In the genomic region with DNA sequence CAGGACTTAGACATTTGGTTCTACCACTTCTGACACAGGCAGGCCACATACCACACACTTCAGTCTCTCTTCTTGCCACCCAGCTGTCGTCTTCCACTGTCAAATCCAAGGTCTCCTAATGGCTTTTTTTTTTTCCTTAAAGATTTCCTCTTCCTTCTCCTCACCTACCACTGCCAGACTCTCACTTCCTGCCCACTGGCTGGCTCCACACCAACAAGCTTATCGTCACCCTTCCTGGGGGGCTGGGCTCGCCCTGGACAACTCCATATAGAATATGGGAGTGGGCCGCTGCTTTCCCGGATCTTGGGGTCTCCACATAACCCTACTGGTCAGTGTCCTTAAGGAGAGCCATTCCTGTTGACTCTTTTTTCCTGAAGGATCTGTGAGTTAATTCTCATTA, we compare ENCODE assay signal across 22 mouse cellular contexts. TPM values are rescaled to one million over a fixed set of nuclear protein-coding genes. Genes with fewer than 3 reads are reported as not detected.
DNase-seq lines count a peak whose midpoint lies in the region; ATAC-seq and TF ChIP-seq lines count a peak whose summit lies in the region.
"Had no signal": no experiment of that assay in that cellular context is flagged by ENCODE, and none has a peak within 500 bp of the region (broad histone marks: within the 10 kb centered on the region; RNA-seq: fewer than 3 reads in every experiment).

No protein-coding gene starts in this region.

- DNase-seq in adrenal gland, postnatal 14 days = peak; percentile 19
- no peak for DNase-seq in adrenal gland, postnatal 4 days (ENCODE audit: low spot score in 2 of 2)
- DNase-seq in kidney, adult 2 months = peak; percentile 24
- DNase-seq in kidney, adult 11 months = no peak
- peak; percentile 18 for DNase-seq in adrenal gland, postnatal 25 days
- DNase-seq in lung, postnatal 14 days = peak; percentile 53
- DNase-seq: cerebellum, adult 11 months; cerebellum, adult 9-11 months; thymus, adult 2 months; thymus, postnatal 4 days had no signal

- no peak for TF ChIP-seq POLR2A in kidney, adult 2 months (IDR thresholded peaks at IDR 0.05; ENCODE audit: low read depth, low read length)

- 0 out of 2 replicates have a peak, but pooled peaks cover 4% of the 10 kb centered on the region for H3K4me1 ChIP-seq in kidney, adult 2 months (ENCODE audit: control insufficient read depth, insufficient read depth, low read length)
- peaks cover 14% of the 10 kb centered on the region for H3K4me1 ChIP-seq in intestine, embryonic 16.5 days (ENCODE audit: control insufficient read depth, insufficient read depth, low read length)
- H3K4me1 ChIP-seq: megakaryocyte, embryonic 14.5 days had no signal

- H3K9ac ChIP-seq in intestine, embryonic 16.5 days (ENCODE audit: low read depth, low read length) = no peak overlapping the region
- H3K9ac ChIP-seq: forebrain, embryonic 15.5 days; heart, embryonic 15.5 days; limb, embryonic 13.5 days; liver, embryonic 12.5 days; midbrain, embryonic 13.5 days had no signal

- H3K36me3 ChIP-seq in kidney, adult 2 months (ENCODE audit: control insufficient read depth, insufficient read depth, low read length) = no peaks in the 10 kb centered on the region
- peaks cover 3% of the 10 kb centered on the region; the same call in 1 of the 2 replicates for H3K36me3 ChIP-seq in intestine, embryonic 16.5 days (ENCODE audit: control insufficient read depth, insufficient read depth, low read length)
- H3K36me3 ChIP-seq: liver, embryonic 12.5 days had no signal

- no peak for ATAC-seq in intestine, embryonic 16.5 days
- ATAC-seq: CD4-positive, CD25-positive, alpha-beta regulatory T cell, adult 4 months; forebrain, embryonic 15.5 days; hindbrain, postnatal 0 days; liver, embryonic 12.5 days; midbrain, embryonic 13.5 days had no signal

- no peaks in the 10 kb centered on the region for H3K9me3 ChIP-seq in intestine, embryonic 16.5 days (ENCODE audit: control insufficient read depth, low read length)
- H3K9me3 ChIP-seq: forebrain, embryonic 15.5 days; liver, embryonic 12.5 days; midbrain, embryonic 13.5 days had no signal

- 73% methylated on average over 5 of the region's 5 CpGs for WGBS in kidney, adult 2 months
- WGBS in intestine, embryonic 16.5 days = 77% methylated on average over 5 of the region's 5 CpGs

- no peak for TF ChIP-seq CTCF in kidney, adult 2 months (conservative IDR thresholded peaks at IDR 0.05; ENCODE audit: insufficient read depth, insufficient read length, low read depth, low read length)

- no peak overlapping the region for H3K27ac ChIP-seq in kidney, adult 2 months (ENCODE audit: insufficient read depth, low read depth, low read length)
- no peak overlapping the region for H3K27ac ChIP-seq in intestine, embryonic 16.5 days (ENCODE audit: low read length)
- H3K27ac ChIP-seq: embryonic facial prominence, embryonic 10.5 days; forebrain, embryonic 15.5 days; heart, embryonic 15.5 days; hindbrain, postnatal 0 days; limb, embryonic 13.5 days; liver, embryonic 12.5 days; midbrain, embryonic 13.5 days; stomach, postnatal 0 days had no signal

- no peaks in the 10 kb centered on the region for H3K27me3 ChIP-seq in kidney, adult 2 months (replicated peaks; ENCODE audit: control insufficient read depth, insufficient read depth, low read length)
- no peaks in the 10 kb centered on the region for H3K27me3 ChIP-seq in intestine, embryonic 16.5 days (replicated peaks; ENCODE audit: control insufficient read depth, insufficient read depth, low read length)
- H3K27me3 ChIP-seq: forebrain, embryonic 15.5 days; limb, embryonic 13.5 days; liver, embryonic 12.5 days; midbrain, embryonic 13.5 days had no signal

- no peak overlapping the region for H3K4me2 ChIP-seq in intestine, embryonic 16.5 days (ENCODE audit: low read depth, low read length)
- H3K4me2 ChIP-seq: forebrain, embryonic 15.5 days; heart, embryonic 15.5 days; limb, embryonic 13.5 days; liver, embryonic 12.5 days; midbrain, embryonic 13.5 days had no signal

- H3K4me3 ChIP-seq in kidney, adult 2 months (ENCODE audit: insufficient read depth, low read depth, low read length) = no peak overlapping the region
- H3K4me3 ChIP-seq in intestine, embryonic 16.5 days (ENCODE audit: low read length) = no peak overlapping the region
- H3K4me3 ChIP-seq: embryonic facial prominence, embryonic 10.5 days; forebrain, embryonic 15.5 days; heart, embryonic 15.5 days; limb, embryonic 13.5 days; liver, embryonic 12.5 days; megakaryocyte, embryonic 14.5 days; midbrain, embryonic 13.5 days had no signal

RNA-seq across cellular contexts. Expression of a gene that starts 26.9 kb away (rescaled TPM):
- 4.4 and 5.1 TPM in 2 replicates for total RNA-seq in adrenal gland, postnatal 14 days (2021)
- total RNA-seq in adrenal gland, postnatal 4 days (2021) = 10 to 100 TPM in 1 of 2 experiments, 1 to 10 TPM in 1; 8.5 to 13.5 TPM
- polyA plus RNA-seq in kidney, adult 2 months (2012; rRNA removed) = 3.3 and 3.4 TPM in 2 replicates
- total RNA-seq in adrenal gland, postnatal 25 days (2021) = 2.1 and 2.3 TPM in 2 replicates
- 3.7 and 4.7 TPM in 2 replicates for polyA plus RNA-seq in intestine, embryonic 16.5 days (2015; fragmentation: Nextera tagmentation; extraction: Ambion mirVana)
- total RNA-seq: monocyte, adult 5-6 weeks had no signal

Comparison
In these comparisons a context has a peak if more than half of its experiments do, and no peak if none do; other contexts are left out.
1. DNase-seq: peak in adrenal gland, postnatal 14 days (single experiment), kidney, adult 2 months (single experiment), adrenal gland, postnatal 25 days (single experiment) and lung, postnatal 14 days (single experiment); none in adrenal gland, postnatal 4 days (0 of 2) and kidney, adult 11 months (single experiment).